Mouse (Mus musculus) thymus, postnatal 10 days (tissue): ENCODE data around the gene Inpp4b.
"Not testable (repeated sequence)": the region's sequence is repeated elsewhere in the genome, so short reads cannot be mapped to it uniquely, and the experiment has no call there.

ENCODE experiments used
- DNase-seq, 2 experiments: peaks; one replicate each; pipeline ENCODE4 v3.0.0; 2021; ENCODE audit warnings: low spot score in 2 of 2

The Inpp4b gene

DNA sequence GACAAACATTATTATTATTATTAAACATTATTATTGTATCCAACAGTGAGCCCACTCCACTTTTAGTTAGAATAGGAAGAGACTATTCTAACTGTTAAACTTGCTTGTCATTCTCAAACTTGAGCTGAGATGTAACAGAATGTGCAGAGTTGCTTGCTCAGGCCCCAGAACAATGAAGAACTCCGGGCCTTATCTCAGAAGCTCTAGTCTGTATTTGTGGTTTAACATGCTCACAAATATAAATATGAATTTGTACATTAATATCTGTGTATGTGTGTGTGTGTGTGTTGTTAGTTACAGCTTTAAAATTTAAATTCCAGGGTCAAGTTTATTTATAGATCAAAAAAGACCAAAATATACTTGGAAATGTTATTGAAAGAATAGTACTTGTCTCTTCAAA, 435.3 kb downstream of the Inpp4b start:
- no peak for DNase-seq

DNA sequence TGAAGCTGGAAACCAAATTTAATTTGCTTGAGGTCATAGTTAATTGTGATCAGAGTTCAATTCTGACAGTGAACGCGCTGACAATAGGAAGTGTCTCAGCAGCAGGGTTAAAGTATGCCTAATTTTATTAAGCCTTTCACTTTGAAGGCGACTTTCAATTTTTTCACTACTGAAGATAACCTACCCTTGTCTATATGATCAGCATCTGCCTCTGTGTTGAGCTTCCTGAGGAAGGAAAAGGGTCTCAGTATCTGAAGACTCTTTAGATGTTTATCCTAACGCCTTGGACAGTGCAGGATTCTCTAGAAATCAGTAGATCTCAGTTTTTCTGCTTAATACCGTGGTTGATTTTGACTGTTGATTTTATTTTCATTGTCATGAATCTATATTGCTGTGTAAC, 437.1 kb downstream of the Inpp4b start:
- no peak for DNase-seq

DNA sequence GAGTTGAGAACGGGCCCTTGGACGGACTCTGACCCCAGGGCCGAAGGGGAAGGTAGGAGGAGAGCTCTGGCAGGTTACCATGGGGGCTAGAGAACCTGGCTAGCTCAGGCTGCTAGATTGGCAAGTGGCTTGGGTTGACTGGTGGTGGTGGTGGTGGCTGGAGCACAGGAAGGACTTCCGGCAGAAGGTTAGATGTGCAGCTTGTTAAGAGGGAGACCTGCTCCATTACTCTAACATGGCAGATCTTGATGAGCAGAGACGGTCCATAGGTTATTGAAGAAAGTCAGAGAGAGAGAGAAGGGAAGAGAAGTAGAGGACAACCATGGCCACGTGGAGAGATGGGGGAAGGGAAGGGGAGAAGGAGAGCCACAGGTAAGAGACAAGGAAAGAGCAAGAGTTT, 437.8 kb downstream of the Inpp4b start:
- no peak for DNase-seq

DNA sequence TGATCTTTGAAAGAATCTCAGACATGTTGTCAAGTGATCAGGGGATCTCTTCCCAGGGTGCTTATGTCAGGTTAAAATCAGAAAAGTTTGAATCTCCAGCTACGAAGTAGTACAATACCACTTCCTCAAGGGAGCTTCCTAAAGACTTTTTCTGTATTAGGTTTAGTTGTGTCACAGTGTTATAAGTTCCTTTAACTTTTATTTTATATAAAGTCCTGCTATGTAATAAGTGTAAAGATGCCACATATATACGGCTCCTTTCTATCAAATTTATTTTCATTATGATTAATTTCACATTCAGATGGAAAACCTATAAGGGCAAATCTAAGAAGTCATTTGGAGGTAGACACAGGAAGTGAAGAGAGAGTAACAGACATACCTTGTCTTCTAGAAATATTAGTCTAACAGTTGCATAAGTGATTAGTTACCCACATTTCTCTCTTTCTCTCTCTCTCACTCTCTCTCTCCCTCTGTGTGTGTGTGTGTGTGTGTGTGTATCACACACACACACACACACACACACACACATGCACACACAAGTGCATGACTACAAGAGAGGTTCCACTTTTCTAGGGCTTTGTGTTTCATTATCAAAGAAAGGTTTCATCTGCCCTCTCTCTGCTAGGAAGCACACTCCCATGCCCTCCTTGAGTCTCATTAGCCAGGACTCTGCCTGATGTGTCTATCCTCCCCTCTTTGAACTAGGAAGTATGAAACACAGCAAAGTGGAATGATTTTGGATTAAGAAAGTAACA, 438.7 kb downstream of the Inpp4b start:
- no peak for DNase-seq

DNA sequence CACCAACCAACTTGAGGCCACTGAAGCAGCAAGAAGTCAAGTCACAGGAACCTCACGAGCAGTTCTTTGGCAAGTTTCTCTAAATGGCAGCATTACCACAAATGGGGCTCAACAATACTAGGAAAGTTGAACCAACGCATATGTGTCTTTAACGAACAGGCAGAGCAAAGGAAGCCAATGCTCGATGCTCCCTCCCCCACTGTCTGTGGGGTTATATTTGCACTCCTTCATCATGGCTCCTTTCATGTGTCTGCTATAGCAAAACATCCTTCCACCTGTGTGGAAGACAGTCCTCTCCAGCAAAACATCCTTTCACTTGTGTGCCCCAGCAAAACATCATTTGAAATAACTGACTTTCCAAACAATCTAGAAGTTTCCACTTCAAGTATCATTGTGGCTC, 440.4 kb downstream of the Inpp4b start:
- peak; percentile 68 to 69 for DNase-seq

DNA sequence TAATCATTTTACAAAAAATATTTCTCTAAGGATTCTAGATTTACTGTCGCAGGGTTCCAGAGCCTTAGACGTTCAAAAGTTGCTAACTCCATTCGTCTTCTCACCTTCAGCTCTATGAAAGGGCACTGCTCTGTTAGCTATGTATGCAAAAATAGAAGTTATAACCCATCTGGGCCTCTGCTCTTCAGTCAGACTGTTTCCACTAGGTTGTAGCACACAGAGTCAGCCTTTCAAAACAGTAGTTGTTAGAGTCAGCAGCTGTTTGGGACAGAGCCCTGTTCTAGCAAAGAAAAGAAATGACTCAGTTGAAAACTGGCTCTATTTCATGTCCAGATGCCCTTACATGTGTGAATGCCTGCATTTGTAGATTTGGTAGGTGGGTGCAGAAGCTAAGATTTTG, 442.4 kb downstream of the Inpp4b start:
- no peak for DNase-seq

DNA sequence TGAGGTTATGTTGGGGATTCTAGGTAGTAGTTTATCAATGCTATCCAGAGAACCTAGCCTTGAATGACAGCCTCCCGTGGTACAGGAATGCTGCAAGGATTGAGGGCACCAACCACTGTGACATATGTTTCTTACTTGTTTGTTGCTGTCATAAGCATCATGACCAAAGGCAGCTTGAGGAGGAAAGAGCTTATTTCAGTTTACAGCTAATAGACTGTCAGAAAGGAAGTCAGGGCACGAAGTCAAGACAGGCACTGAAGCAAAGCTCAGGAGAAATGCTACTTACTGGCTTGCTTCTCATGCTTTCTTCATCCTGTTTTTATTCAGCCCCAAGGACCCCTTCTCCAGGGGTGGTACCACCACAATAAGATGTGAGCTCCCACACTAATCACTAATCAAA, 446.1 kb downstream of the Inpp4b start:
- DNase-seq: no peak

DNA sequence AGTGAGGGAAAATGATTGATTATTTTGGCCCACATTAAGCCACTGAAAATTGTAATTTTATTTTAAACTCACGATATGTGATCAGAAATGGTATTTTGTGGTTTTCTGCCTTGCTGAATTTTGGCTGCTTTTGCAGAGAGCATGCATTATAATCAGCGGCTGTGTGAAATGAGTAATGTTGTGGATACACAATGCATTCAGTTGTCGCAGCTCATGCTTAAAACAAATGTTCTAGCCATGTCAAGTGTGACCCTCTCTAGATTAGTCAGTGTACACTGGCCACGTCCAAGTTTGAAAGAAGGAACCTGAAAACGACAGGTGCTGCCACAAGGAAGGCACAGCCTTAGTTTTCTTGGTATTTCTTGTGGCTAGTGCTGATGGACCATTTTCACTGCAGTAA, 450.3 kb downstream of the Inpp4b start:
- DNase-seq: no peak

DNA sequence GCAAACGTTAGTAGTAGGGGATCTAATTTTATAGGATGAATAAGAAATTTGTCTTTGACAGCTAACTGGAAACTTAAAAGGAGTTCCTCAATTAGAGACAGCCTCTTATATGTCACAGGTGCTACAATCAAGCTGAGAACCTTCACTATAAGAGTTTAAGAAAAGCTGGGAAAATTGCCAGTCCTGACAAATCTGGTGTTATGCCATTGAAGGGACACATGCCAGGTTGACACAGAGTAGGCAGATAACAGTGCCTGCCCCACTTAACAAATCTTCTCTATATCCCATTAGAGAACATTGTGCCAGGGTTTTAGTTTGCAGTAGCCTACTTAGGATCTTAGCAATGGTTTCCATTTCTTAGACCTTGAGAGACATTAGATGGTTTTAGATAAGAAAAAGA, 456.1 kb downstream of the Inpp4b start:
- DNase-seq: no peak

DNA sequence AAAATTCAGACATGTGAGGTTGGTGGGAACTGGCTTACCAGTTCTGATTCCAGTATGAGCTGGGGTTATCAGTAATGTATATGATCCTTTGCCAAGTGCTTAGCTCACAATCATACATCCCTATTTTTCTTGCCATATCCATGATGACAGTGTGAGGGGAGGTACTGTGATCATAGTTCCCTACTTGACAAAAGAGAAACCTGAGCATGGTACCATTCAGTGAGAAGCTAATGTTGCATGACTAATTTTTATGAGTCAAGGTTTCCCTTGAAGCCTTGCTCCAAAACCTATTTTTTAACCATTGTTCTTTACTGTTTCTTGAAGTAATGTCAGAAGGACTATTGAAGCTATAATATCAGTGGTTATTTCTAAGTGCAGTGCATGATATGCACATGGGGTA, 458.4 kb downstream of the Inpp4b start:
- no peak for DNase-seq

DNA sequence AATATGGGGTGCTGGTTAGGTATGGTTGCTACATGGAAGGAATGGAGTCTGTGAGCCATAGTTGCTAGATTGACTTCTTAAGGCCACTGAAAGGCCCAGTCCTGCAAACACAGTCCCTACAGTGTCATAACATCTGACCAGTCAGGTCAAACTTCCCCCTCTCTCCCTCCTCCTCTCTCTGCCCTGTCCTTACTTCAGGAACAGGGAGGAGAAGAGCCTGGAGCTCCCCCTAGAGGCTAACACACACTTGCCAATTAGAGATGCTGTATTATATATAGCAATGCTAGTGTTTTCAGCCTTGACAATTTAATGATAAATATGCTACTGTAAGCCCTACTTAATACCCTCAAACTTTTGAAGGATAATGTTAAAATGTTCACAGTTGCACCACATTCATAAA, 464.4 kb downstream of the Inpp4b start:
- DNase-seq: peak; percentile 21 to 76

DNA sequence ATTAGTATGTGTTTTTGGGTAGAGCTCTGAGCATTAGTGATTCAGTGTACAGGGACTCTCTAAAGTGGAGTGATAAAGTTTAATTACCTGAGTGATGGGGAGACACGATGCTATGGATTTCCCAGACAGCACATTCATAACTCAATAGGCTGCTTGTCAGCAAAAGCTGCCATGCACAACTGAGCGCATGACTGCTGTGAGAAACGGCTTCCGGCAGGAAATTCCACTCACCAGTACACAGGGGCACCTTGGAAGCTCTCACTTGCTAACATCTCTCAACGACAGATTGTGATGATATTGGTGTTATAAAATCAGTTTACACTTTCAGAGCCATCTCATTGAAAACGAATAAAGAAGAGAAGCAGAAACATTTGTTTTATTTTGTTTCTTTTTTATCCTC, 465.2 kb downstream of the Inpp4b start:
- DNase-seq: no peak

DNA sequence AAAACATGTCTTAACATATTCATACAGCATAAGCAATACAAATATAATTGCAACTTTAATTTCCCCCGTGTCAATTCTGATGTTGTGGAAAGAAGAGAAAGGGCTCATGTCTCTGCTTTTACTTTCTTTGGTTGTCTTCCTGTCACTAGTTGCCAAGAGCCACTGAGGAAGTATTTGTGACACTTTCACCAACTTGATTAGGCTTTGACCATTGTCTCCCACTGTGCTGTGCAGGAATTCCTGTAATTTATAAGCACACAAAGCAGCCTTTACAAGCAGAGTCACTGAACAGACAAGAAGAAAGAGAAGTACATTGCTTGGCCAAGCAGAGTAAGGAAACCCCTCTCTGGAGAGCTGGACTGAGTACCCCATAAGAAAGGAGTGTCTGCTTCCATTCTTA, 466.1 kb downstream of the Inpp4b start:
- DNase-seq: no peak

DNA sequence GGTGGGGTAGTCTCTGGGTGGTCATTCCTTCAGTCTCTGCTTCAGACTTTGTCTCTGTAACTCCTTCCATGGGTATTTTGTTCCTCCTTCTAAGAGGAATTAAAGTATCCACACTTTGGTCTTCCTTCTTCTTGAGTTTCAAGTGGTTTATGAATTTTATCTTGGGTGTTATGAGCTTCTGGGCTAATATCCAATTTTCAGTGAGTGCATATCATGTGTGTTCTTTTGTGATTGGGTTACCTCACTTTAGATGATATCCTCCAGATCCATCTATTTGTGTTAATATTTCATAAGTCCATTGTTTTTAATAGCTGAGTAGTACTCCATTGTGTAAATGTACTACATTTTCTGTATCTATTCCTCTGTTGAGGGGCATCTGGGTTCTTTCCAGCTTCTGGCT, 467.1 kb downstream of the Inpp4b start:
- not testable (repeated sequence) for DNase-seq

DNA sequence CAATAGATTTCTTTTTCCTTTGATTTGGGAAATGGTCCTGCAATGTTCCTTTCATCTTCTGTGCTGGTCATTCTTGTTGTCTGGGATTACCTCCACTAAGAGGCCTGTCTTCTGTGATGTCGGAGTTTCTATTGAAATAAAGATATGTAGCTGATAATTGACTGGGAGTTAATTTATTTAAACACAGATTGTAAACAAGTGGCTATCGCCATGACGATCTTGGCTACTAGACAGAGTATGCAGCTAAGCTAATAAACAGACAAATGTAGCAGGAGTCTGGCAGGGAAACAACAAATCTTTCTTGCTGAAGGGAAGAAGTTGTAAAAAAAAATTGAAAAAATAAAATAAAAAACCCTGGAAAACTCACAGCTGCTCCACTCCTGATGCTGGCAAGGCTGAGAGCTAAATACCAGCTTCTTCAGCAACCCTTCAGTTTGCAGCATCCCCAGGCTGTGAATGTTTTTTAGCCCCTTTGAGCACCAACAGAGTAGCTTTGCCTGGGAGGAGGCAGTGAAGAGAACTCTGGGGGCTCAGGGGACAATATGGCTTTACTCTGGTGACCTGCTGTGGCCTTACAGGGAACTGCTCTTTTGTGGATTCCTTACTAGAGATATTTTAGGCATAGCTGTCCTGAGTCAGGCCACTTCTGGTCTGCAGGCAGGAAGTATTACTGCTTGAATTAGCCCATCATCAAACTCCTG, 469.8 kb downstream of the Inpp4b start:
- DNase-seq: no peak

DNA sequence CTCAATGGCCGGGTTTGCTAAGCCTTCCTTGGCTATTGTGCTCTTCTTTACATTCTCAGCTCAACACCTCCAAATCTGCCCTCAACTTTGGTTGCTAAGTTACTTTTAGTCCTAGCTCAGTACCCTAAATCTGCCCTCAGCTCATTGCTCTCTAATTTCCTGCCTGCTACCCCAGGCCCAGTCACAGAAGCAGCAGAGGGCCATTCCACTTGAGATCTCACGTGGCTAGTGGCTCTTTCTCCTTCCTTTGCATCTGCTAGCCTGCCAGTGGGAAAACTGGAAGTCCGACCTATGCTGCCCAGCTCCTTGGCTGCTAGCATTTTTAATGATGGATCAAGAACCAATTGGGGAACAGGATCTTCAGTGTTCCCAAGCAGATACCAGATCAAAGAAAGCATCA, 472.4 kb downstream of the Inpp4b start:
- DNase-seq: no peak

DNA sequence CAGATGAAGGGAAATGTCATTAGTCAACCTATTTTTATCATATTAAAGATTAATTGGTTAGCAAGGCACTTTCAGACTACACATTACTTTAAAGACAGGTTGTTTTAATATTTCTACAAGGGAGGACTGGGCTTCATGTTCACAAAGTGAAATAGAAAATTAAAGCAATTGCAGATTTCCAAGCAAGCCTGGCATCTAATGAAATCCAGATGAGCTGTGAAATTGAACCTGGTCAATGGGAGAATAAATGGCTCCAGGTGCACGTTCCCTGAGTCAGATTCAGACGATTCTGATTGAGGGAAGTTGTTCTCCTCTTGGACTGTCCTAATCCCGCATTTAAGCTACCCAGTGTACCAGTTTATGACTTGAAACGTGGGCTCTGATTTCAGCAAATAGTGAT, 473.2 kb downstream of the Inpp4b start:
- no peak for DNase-seq

DNA sequence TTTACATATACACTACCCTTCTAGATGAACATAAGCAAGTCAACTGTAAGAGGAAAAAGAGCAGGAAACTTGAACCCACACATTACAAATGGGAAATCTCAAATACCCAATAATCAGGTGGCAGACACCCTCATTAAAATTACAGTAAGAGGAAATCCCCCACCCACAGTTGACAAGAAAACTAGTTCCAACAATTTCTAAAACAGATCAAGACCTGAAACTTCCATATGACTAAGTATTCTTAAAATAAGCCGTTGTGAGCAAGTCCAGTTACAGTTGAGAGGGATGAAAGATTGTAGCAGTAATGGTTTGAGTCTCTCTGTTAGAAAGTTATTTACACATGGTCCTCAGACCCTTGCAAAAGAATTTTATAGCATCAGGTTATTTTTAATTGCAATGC, 480.8 kb downstream of the Inpp4b start:
- no peak for DNase-seq

DNA sequence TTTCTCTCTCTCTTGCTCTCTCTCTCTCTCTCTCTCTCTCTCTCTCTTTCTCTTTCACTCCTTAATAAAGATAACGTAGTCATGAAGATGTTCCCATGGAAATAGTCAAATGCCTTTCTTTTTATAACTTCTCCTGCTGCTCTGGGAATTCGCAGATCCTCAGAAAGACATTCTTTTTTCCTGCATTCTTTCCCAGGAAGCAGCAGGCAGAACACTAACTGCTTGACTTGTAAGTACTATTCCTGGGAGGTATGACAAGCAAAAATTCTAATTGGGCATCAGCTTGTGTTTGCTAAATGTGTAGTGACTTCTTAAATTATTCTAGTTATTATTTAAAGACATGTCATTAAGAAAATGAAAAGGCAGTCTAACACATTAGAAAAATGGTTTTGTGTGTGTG, 482.6 kb downstream of the Inpp4b start:
- DNase-seq: no peak

DNA sequence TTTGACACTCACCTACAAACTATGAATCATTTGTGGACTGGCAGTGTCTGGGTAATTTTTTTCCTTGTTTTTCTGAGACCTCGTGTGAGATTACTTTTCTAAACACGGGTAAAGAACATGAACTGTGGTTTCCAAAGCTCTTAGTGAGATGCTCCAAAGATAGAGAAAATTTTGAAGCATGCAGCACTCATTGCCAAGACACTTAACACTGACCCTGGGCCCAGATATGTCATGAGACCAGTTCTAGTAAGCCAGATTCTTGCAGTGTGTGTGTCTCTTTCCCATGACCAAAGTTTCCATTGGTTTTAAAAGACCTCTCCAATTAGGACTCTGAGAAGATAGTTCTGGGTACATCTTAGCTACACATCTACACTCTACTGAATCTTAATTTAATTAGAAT, 484.1 kb downstream of the Inpp4b start:
- DNase-seq: no peak

DNA sequence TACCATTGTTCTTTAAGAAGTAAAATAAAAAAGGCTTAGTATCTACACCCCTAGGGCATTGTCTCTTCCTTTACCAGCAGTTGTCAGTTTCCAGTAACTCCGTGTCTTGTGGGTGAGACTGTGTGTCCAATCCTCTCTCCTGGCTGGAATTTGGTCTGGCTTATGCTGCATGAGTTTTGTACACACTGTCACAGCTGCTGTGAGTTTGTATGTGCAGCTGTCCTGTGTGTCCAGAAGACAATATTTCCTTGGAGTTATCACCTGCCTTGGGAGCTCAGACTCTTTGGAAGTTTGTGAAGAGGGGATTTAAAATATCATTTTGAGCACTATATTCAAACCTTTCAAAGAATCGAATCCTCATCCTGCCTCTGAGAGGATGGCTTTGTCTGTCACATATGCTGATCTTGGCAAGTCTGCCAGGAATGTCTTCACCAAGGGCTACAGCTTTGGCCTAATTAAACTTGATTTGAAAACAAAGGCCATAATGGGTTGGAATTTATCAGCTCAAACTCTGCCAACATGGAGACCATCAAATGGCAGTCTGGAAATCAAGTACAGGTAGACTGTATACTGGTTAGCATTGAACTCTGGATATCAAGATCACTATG, 485.1 kb downstream of the Inpp4b start:
- DNase-seq: no peak

DNA sequence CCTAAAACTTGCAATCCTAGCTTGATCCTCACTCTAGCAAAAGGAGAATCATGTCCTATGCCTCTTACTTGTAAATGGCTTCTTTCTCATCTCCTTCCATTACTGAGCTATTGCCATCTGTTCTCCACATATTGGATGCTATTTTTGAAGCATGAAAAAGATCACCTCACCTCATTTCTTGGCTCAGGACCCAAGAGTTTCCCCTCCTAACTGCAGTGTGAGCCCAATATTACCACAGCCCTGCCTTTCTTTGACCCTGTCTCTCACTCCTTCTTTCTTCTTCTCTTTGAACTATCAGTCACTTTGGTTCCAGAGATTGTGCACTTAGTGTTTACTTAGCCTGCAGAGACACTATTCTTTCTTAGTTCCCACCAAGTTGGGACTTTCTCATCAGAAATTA, 489.1 kb downstream of the Inpp4b start:
- no peak for DNase-seq

DNA sequence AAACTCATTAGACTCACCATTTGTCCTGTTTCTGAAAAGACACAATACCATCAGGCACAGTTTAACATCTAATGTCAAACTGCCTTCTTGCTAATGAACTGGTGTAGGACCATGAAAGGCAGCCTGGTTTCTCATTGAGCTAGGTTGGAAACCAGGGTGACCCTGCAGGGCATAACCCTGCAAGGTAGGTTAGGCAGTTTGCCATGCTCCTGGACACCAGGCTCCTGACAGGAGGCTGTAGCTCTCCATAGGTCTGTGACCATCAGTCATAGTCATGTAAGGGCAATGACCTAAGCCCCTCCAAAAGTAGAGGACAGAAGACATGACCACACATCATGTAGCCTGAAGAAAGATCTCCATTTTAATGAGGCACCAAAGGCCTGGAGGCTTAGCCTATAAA, 491.5 kb downstream of the Inpp4b start:
- DNase-seq: no peak
